Mouse (Mus musculus) hindbrain, embryonic 10.5 days (tissue): ENCODE results near the gene Tnfrsf21. TPM values are rescaled to one million over a fixed set of nuclear protein-coding genes. Genes with fewer than 3 reads are reported as not detected.

Experiments
- DNase-seq: peaks from one replicate; pipeline ENCODE4 v3.0.0-alpha.2; 2017; ENCODE audit warnings: low spot score
- H3K27ac ChIP-seq: fragments of 300-500 bp; sonication (generic); 2 replicates; pipeline ENCODE4 v1.5.1; 2016; ENCODE audit warnings: mild to moderate bottlenecking, moderate library complexity
- H3K27me3 ChIP-seq: fragments of 300-500 bp; sonication (generic); 2 replicates; pipeline ENCODE4 v1.6.1; 2016; ENCODE audit warnings: mild to moderate bottlenecking; ENCODE audit not compliant: poor library complexity, insufficient read depth, severe bottlenecking
- H3K36me3 ChIP-seq: fragments of 300-500 bp; sonication (generic); 2 replicates; pipeline ENCODE4 v1.6.1; 2016; ENCODE audit warnings: mild to moderate bottlenecking, moderate library complexity
- H3K4me1 ChIP-seq: fragments of 300-500 bp; sonication (generic); replicated peaks from 2 replicates; pipeline ENCODE4 v1.6.1; 2016; ENCODE audit warnings: mild to moderate bottlenecking
- H3K4me3 ChIP-seq: fragments of 300-500 bp; sonication (generic); 2 replicates; pipeline ENCODE4 v1.5.1; 2016; ENCODE audit warnings: mild to moderate bottlenecking, moderate library complexity
- H3K9me3 ChIP-seq: fragments of 300-500 bp; sonication (generic); 2 replicates; pipeline ENCODE4 v1.6.1; 2016; ENCODE audit warnings: mild to moderate bottlenecking, moderate library complexity
- WGBS: fragments of 180-500 bp; shearing (Covaris S2); methylation state at CpG from one replicate; pipeline ENCODE4 v1.1.7; 2016; 5-methylcytosine and 5-hydroxymethylcytosine counted together
- polyA plus RNA-seq: library from polyadenylated mRNA; unstranded; fragments of >200 nt; fragmentation: Nextera tagmentation; extraction: Ambion mirVana; gene quantifications from 2 replicates; pipeline ENCODE4 v1.2.1, GENCODE M21; 2016

Gene Tnfrsf21
- polyA plus RNA-seq, 1 experiment from 2014 or later: 31.4 TPM

DNA sequence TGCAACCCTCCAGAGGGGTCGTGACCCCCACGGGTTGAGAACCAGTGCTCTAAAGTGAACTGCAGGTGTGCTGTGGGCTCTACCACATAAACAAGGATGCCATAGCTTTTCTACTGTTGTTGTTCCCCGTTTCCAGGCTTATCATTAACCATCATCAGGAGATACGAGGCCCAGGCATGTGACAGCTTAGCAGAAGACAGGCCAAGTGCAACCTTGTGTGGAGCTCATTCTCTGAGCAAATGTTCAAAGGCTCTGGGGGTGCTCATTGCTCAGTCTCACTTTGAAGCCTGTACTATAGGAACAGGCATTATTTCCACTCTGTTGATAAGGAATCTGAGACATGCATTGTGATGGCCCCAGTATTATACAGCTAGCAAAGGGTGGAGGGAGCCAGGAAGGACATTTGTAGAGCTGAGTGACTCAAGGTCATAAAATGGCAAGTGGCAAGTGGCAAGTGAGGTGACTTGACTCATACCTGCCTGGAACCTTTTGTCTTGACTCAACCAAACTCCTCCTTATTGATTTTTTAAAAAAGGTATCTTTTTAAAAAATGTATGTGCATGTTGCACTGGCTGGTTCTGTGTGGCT lies 80.8 kb downstream of the Tnfrsf21 start:
- Histone ChIP-seq H3K9me3 (no peaks in the 10 kb centered on the region), H3K36me3 (no peaks in the 10 kb centered on the region), H3K27me3 (no peaks in the 10 kb centered on the region), H3K4me3 (no peak overlapping the region), H3K4me1 (no peaks in the 10 kb centered on the region), H3K27ac (no peak overlapping the region)
- WGBS: 81% methylated on average over 4 of the region's 4 CpGs
- DNase-seq: no peak

- DNase-seq: no peak
- Histone ChIP-seq H3K4me1 (no peaks in the 10 kb centered on the region), H3K36me3 (no peaks in the 10 kb centered on the region), H3K27me3 (no peaks in the 10 kb centered on the region), H3K27ac (no peak overlapping the region), H3K4me3 (no peak overlapping the region), H3K9me3 (no peaks in the 10 kb centered on the region)
- 79% methylated on average over 3 of the region's 3 CpGs for WGBS
Measured at GRCm38 (mm10) chr17:43106108-43106507, 89.8 kb downstream of the Tnfrsf21 start.

DNA sequence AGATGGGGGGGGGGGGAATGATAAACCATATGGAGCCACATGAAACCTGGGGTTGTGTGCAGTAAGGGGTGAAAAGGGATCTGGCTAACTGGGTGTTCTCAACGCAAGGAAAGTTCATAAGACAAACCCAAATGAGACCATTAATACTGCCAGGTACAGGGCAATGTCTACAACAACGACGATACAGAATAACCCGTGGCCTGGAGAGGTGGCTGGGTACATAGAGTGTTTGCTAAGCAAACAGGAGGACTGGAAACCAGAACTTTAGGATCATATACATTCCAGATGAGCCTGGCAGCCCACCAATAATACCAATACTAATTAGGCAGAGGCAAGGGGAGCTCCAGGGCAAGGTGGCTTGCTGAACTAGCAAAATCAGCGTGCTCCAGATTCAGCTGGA lies 91.0 kb downstream of the Tnfrsf21 start:
- Histone ChIP-seq H3K4me3 (no peak overlapping the region), H3K9me3 (no peaks in the 10 kb centered on the region), H3K36me3 (no peaks in the 10 kb centered on the region), H3K27me3 (no peaks in the 10 kb centered on the region), H3K4me1 (no peaks in the 10 kb centered on the region), H3K27ac (no peak overlapping the region)
- WGBS: 90% methylated on average over 5 of the region's 5 CpGs
- no peak for DNase-seq

GRCm38 (mm10) chr17:43109501-43109900 lies 93.1 kb downstream of the Tnfrsf21 start:
- Histone ChIP-seq H3K4me1 (no peaks in the 10 kb centered on the region), H3K27ac (no peak overlapping the region), H3K4me3 (no peak overlapping the region), H3K27me3 (no peaks in the 10 kb centered on the region), H3K9me3 (no peaks in the 10 kb centered on the region), H3K36me3 (no peaks in the 10 kb centered on the region)
- 82% methylated on average over 4 of the region's 4 CpGs for WGBS
- no peak for DNase-seq

- no peaks in the 10 kb centered on the region for H3K27me3 ChIP-seq
- H3K9me3 ChIP-seq: no peaks in the 10 kb centered on the region
- H3K4me1 ChIP-seq: no peaks in the 10 kb centered on the region
- no peak overlapping the region for H3K4me3 ChIP-seq
- no peaks in the 10 kb centered on the region for H3K36me3 ChIP-seq
- WGBS: 75% methylated on average over 9 of the region's 9 CpGs
- no peak for DNase-seq
- no peak overlapping the region for H3K27ac ChIP-seq
Measured at GRCm38 (mm10) chr17:43110168-43110885, 94.0 kb downstream of the Tnfrsf21 start.

- no peak for DNase-seq
- no peaks in the 10 kb centered on the region for H3K9me3 ChIP-seq
- no peak overlapping the region for H3K4me3 ChIP-seq
- WGBS: 75% methylated on average over 9 of the region's 9 CpGs
- H3K36me3 ChIP-seq: no peaks in the 10 kb centered on the region
- no peaks in the 10 kb centered on the region for H3K4me1 ChIP-seq
- no peak overlapping the region for H3K27ac ChIP-seq
- no peaks in the 10 kb centered on the region for H3K27me3 ChIP-seq
Measured at GRCm38 (mm10) chr17:43113391-43113984, 97.1 kb downstream of the Tnfrsf21 start.

GRCm38 (mm10) chr17:43114086-43114581 lies 97.8 kb downstream of the Tnfrsf21 start:
- Histone ChIP-seq H3K27ac (no peak overlapping the region), H3K27me3 (no peaks in the 10 kb centered on the region), H3K36me3 (no peaks in the 10 kb centered on the region), H3K4me1 (no peaks in the 10 kb centered on the region), H3K4me3 (no peak overlapping the region), H3K9me3 (no peaks in the 10 kb centered on the region)
- no peak for DNase-seq
- WGBS: 79% methylated on average over 8 of the region's 8 CpGs

DNA sequence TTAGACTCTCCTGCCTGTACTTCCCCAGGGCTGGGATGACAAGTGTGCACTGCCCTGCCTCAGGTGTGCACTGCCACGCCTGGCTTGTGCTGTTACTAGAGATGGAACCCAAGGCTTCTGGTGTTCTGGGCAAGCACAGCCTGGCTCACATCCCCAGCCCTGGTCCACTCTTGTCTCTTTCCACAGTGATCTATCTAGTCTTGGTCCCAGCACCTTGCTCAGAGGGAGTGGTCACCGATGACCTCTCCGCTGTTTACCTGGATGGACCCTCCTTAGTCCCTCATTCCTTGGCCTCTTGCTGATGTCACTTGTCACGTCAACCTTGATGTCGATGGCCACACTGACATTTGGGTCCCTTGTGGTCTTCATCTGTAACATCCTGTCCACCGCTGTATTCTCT lies 98.6 kb downstream of the Tnfrsf21 start:
- no peaks in the 10 kb centered on the region for H3K27me3 ChIP-seq
- WGBS: 94% methylated on average over 6 of the region's 6 CpGs
- DNase-seq: no peak
- no peaks in the 10 kb centered on the region for H3K36me3 ChIP-seq
- no peak overlapping the region for H3K4me3 ChIP-seq
- no peaks in the 10 kb centered on the region for H3K4me1 ChIP-seq
- H3K9me3 ChIP-seq: no peaks in the 10 kb centered on the region
- no peak overlapping the region for H3K27ac ChIP-seq

DNA sequence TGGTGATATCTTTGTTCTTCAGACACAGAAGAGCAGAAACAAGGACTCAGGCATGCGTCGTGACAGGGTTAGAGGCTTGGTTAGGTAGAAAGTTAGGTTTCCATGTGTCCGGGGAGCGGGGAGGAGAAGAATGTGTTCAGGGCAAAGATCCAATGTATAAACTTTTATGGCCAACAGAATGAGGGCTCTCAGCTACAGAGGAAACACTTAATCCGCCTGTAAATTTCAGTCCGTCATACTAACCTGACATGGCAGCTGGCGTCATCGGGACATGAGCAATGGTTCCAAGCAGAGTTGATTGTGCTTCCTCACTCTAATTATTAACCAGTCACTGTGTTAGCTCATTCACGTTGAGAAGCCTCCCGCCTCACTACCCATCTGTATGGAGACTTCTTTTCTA lies 100.4 kb downstream of the Tnfrsf21 start:
- H3K4me3 ChIP-seq: no peak overlapping the region
- H3K9me3 ChIP-seq: no peaks in the 10 kb centered on the region
- DNase-seq: no peak
- H3K27me3 ChIP-seq: no peaks in the 10 kb centered on the region
- no peaks in the 10 kb centered on the region for H3K4me1 ChIP-seq
- H3K27ac ChIP-seq: no peak overlapping the region
- 89% methylated on average over 10 of the region's 10 CpGs for WGBS
- H3K36me3 ChIP-seq: no peaks in the 10 kb centered on the region

GRCm38 (mm10) chr17:43119446-43119845 lies 103.1 kb downstream of the Tnfrsf21 start:
- WGBS: 87% methylated on average over 12 of the region's 12 CpGs

GRCm38 (mm10) chr17:43121096-43121495 lies 104.7 kb downstream of the Tnfrsf21 start:
- Histone ChIP-seq H3K9me3 (no peaks in the 10 kb centered on the region), H3K4me3 (no peak overlapping the region), H3K27ac (no peak overlapping the region), H3K27me3 (no peaks in the 10 kb centered on the region), H3K4me1 (no peaks in the 10 kb centered on the region), H3K36me3 (no peaks in the 10 kb centered on the region)
- DNase-seq: no peak
- 95% methylated on average over 2 of the region's 2 CpGs for WGBS

More at GRCm38 (mm10) chr17:43119446-43119845, 103.1 kb downstream of the Tnfrsf21 start:
- Histone ChIP-seq H3K9me3 (no peaks in the 10 kb centered on the region), H3K27ac (no peak overlapping the region), H3K36me3 (no peaks in the 10 kb centered on the region), H3K4me3 (no peak overlapping the region), H3K27me3 (no peaks in the 10 kb centered on the region), H3K4me1 (no peaks in the 10 kb centered on the region)
- no peak for DNase-seq

DNA sequence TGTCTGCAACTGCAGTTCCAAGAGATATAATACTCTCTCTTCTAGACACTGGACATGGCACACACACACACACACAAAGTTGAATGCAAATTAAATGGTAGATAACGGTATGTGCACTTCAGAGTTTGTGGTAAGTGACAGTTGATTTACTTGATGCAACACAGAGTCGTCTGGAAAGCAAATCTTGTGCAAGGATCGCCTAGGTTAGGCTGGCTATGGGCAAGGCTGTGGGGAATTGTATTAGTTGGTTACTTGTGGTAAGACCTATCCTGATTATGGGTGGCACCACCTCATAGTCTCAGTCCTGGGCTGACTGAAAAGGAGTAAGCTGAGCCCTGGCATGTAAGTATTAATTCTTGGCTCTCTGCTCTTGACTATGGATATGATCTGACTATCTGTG lies 112.0 kb downstream of the Tnfrsf21 start:
- Histone ChIP-seq H3K4me3 (no peak overlapping the region), H3K4me1 (no peaks in the 10 kb centered on the region), H3K27me3 (no peaks in the 10 kb centered on the region), H3K36me3 (no peaks in the 10 kb centered on the region), H3K27ac (no peak overlapping the region), H3K9me3 (no peaks in the 10 kb centered on the region)
- WGBS: 87% methylated on average over 3 of the region's 3 CpGs
- no peak for DNase-seq

DNA sequence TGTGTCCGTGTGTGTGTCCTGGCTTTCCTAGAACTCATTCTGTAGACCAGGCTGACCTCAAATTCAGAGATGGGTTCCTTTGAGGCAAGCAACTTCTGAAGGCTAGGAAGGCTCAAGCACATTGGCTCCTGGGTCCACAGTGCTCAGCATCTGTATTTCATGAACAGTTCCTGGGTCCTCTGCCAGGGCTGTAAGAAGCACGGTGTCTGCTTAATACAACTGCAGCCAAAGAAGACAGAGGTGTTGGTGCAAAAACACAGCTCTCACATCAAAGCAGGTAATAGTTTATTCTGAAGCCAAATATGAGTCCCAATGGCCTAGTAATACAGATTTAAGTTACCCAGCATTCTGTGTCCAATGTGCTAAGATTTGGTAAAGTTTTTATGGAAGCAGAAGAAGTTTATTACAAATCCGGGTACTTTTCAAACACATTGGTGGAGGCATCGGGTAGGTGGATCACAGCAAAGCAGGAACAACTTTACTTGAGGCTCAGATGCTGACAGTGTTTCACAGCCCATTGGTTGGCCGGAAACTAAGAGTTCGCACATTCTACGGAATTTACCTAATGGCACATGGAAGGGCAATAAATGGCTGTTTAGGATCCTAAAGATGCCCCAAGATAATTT lies 112.7 kb downstream of the Tnfrsf21 start:
- Histone ChIP-seq H3K9me3 (no peaks in the 10 kb centered on the region), H3K4me1 (no peaks in the 10 kb centered on the region), H3K36me3 (no peaks in the 10 kb centered on the region), H3K27me3 (no peaks in the 10 kb centered on the region), H3K4me3 (no peak overlapping the region), H3K27ac (no peak overlapping the region)
- no peak for DNase-seq
- 88% methylated on average over 7 of the region's 7 CpGs for WGBS
